Mouse (Mus musculus) retina, postnatal 1 day (tissue): ENCODE data around the gene Tmigd1.
"Not testable (repeated sequence)": the region's sequence is repeated elsewhere in the genome, so short reads cannot be mapped to it uniquely, and the experiment has no call there.

Source experiments
- DNase-seq: peaks from one replicate; pipeline ENCODE4 v3.0.0-alpha.2; 2012

Tmigd1 gene

DNA sequence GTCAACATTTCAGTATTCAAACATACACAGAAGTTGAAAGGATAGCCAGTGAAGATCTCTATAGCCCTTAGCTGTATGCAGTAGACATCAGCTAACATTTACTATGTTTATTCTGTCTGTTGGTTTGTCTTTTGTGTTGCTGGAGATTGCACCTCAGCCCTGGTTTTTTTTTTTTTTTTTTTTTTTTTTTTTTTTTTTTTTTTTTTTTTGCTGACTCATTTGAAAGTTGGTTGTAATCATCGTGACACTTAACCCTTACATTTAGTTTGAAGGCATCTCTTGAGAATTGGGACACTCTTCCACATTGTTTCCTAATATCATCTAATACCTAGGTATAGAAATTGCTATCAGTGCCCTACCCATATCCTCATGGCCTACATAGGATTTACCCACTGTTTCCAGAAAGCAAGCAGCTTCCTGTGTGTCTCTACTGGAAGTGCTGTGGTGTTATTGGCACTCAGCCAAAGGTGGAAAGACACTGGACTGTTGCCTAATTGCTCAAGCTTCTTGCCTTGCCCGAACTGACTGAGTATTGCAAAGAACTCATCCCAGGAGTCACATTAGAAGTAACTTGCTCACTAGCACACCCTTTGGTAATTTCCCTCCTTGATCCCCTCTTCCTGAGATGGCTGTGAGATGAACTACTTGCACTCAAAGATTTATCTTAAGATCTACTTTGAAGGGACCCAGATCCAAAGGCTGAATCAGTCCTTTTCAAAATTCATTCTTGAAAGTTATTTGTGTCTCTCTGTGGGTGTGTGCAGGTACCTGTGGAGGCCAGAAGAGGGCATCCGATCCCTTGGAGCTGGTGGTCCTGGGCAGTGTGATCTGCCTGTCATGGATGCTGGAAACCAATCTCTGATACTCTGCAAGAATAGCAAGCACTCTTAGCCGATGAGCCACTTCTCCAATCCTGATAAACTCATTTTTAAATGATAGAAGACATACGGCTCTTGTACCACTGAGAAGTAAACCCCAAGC is 1.9 kb upstream of the Tmigd1 start:
- DNase-seq = peak; percentile 61

- no peak for DNase-seq
Observed at GRCm38 (mm10) chr11:76904340-76904739, 2.4 kb downstream of the Tmigd1 start.

- no peak for DNase-seq
Observed at GRCm38 (mm10) chr11:76908651-76909050, 6.7 kb downstream of the Tmigd1 start.

- no peak for DNase-seq
Observed at GRCm38 (mm10) chr11:76911325-76912054, 9.5 kb downstream of the Tmigd1 start.

- no peak for DNase-seq
Observed at GRCm38 (mm10) chr11:76912055-76912395, 10.1 kb downstream of the Tmigd1 start.

DNA sequence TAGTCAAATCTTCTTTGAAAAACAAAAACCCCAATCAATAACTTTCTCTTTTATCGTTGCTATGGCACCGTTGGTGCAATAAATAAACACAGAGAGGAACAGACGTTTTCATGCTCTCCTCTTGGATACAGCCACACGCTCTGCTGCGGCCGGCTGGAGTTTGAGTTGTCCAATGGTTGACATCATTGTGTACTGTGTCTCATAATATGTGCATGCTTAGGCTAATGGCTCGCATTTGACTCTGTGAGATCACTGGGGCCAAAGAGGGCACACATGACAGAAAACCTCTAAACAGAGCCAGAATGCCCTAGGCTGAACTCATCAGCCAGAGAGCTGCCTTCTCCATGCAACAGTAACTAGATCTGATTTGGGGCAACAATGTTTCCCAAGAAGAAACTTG is 12.4 kb downstream of the Tmigd1 start:
- peak; percentile 15 for DNase-seq

- peak; percentile 27 for DNase-seq
Observed at GRCm38 (mm10) chr11:76916539-76917229, 14.7 kb downstream of the Tmigd1 start.

DNA sequence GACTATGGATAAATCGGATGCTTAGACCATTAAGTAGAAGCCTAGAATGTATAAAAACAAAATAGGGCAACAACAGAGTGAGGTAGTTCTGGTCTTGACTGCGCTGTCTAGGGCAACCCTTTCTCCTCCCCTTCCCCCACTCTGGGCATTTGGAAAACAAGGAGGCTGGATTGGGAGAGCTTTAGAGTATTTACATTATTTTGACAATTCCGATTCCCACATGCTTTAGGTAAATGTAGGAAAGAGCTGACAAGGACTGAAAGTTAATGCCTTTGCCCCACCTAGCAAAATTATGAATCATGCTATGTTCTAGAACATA is 15.2 kb downstream of the Tmigd1 start:
- DNase-seq = peak; percentile 48

- no peak for DNase-seq
Observed at GRCm38 (mm10) chr11:76920607-76921006, 18.6 kb downstream of the Tmigd1 start.

DNA sequence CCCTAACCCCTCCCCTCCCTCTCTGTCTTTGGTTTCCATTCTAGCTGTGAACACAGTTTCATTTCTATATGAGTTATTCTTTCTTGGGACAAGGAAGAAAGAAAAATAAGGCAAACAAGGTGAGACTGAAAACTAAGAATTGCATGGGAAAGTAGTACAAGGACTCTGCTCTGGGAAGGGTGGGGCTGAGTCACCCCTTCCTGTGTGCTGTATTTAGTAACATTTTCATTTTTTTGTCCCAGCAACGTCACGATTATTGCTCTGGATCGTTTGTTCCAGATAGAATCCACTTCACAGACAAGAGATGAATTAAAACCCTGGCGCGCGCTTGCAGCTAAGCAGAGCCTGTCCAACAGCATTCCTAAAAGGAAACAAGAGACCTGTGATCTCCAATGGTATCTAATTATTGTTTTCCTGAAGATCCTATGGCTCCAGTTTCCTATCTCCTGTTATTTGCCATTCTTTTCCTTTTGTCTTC is 22.8 kb downstream of the Tmigd1 start, which contains the start of gene Blmh:
Gene Blmh (plus strand): TSS at position 51 of the 478 bp plus-strand sequence.
- no peak for DNase-seq

DNA sequence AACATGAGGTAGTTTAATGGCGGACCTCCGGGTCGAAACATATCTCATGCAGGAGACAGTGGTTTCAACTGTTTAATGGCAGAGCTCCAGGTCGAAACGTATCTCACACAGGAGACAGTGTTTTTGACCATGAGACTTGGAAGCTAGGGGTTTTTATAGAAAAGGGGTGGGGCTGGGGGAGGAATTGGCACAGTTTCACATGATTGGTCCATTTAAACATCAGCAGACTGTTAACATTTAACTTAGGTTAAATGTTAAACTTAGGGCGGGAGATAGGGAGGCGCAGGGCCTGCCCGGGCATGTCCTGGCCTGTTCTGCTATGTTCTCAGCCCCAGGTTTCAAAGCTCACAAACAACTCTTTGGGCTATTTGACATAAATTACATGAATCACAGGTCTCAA is 26.6 kb downstream of the Tmigd1 start:
- DNase-seq = not testable (repeated sequence)

DNA sequence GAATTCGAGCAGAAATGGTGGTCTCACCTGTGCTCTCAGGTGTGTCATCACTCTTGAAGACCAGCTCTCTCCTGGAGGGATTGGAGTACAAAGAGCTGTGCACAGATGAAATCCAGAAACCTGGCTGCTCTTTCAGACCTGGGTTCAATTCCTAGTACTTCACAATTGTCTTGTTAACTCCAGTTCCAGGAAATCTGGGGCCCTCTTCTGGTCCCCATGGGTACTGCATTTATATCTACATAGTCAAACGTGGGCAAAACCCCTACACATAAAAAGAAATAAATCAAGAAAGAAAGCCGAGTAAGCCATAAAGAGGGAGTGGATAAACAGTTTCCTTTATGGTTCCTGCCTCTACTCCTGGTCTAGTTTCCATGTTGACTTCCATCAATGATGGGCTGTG is 31.2 kb downstream of the Tmigd1 start:
- no peak for DNase-seq

DNA sequence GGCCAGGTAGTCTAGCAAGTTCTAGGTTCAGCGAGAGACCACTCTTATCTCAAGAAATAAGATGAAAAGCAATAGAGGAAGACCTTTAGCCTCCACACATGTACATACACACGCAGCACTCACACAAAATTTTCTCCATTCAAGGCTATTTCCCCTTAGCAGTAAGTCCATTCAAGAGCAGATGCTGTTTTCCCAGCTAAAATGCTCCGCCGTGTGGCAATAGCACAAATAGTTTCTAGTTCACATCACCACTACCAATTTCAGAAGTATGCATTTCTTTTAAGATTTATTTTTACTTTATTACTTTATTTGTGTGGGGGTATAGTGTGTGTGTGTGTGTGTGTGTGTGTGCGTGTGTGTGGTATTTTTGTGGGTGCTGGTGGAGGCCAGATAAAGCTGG is 34.6 kb downstream of the Tmigd1 start:
- no peak for DNase-seq

DNA sequence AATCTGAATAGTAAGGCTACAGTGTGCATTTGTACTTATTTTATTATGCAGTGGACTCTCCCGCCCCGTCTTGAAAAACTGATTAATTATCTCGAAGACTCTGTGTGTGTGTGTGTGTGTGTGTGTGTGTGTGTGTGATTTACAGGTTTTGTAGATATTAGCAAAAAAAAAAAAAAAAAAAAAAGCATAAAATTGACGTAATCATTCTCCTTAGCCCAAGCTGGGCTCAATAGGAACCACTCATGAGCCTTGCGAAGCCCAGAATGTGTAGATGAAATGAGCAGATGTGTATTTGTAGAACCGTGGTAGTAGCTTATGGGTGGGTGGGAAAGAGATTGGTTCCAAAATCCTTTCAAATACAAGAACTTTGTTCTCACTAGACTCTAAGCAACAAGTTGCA is 42.9 kb downstream of the Tmigd1 start:
- no peak for DNase-seq

GRCm38 (mm10) chr11:76945386-76946202 is 43.6 kb downstream of the Tmigd1 start:
- DNase-seq = peak; percentile 95

DNA sequence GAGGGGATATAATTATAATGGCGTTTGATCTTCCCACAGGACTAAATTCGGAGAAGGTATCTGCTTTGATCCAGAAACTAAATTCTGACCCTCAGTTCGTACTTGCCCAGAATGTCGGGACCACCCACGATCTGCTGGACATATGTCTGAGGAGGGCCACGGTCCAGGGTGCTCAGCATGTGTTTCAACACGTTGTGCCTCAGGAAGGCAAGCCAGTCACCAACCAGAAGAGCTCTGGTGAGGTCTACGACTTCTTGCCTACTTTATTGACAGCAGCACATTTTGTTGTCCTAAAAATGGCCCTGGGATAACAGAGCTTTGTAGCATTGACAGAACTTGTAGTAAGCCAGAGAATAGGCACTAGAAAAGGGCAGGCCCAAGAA is 44.2 kb downstream of the Tmigd1 start:
- DNase-seq = peak; percentile 45

DNA sequence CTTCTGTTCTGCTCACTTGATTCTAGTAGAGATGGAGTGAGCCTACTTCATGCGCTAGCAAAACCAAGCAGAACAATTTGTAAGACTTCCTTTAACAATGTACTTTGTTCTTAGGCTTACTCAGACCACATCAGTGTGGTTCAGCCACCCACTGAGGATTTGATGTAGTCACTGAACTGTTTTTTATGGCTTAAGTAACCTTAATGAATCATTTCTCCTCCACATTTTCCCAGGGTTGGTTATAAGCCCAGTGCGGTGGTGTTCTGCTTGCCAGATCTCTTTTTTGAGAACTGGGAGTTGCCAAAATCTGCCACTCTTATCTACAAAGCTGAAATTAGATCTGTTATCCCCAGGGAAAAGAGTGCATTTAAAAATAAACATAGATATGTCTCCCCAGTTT is 51.6 kb downstream of the Tmigd1 start:
- no peak for DNase-seq

DNA sequence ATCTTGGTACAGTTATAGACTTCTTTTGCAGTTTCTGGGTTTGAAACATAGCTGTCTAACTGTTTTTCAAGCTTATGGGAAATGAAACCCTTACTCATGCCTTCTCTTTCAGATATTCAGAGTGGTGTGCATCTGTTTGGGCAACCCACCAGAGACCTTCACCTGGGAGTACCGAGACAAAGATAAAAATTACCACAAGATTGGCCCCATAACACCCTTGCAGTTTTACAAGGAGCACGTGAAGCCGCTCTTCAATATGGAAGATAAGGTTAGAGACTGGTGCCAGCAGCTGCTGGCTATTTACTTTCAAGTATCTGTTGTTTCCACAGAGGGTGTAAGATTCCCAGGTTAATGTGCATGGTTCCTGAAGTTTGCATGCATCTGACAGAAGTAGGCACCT is 63.7 kb downstream of the Tmigd1 start:
- DNase-seq = no peak
